Mouse (Mus musculus): Measurements from ENCODE around the gene Rcan2. TPM values are rescaled to one million over a fixed set of nuclear protein-coding genes. Genes with fewer than 3 reads are reported as not detected.

The Rcan2 gene
- polyA plus RNA-seq, 1 experiment from 2014 or later, result 3.2 TPM

- Histone ChIP-seq H3K4me1 (no peaks in the 10 kb centered on the region), H3K9ac (no peak overlapping the region), H3K36me3 (no peaks in the 10 kb centered on the region), H3K4me3 (no peak overlapping the region), H3K4me2 (replicated peaks) (no peak overlapping the region), H3K27me3 (no peaks in the 10 kb centered on the region), H3K27ac (no peak overlapping the region), H3K9me3 (no peaks in the 10 kb centered on the region)
- 77% methylated on average over 15 of the region's 15 CpGs for WGBS
- no peak for ATAC-seq (ENCODE audit: low FRiP score, low read depth)
These were observed 31.4 kb downstream of the Rcan2 start for GRCm38 (mm10) chr17:43832401-43833124.

GRCm38 (mm10) chr17:43840208-43840607, 39.1 kb downstream of the Rcan2 start:
- no peaks in the 10 kb centered on the region for H3K9me3 ChIP-seq
- H3K4me2 ChIP-seq (replicated peaks), result no peak overlapping the region
- 89% methylated on average over 9 of the region's 9 CpGs for whole genome bisulfite sequencing
- no peaks in the 10 kb centered on the region for H3K27me3 ChIP-seq
- no peak overlapping the region for H3K9ac ChIP-seq
- no peaks in the 10 kb centered on the region for H3K4me1 ChIP-seq
- ATAC-seq (ENCODE audit: low FRiP score, low read depth), result no peak
- no peak overlapping the region for H3K4me3 ChIP-seq
- H3K27ac ChIP-seq, result no peak overlapping the region
- no peaks in the 10 kb centered on the region for H3K36me3 ChIP-seq

DNA sequence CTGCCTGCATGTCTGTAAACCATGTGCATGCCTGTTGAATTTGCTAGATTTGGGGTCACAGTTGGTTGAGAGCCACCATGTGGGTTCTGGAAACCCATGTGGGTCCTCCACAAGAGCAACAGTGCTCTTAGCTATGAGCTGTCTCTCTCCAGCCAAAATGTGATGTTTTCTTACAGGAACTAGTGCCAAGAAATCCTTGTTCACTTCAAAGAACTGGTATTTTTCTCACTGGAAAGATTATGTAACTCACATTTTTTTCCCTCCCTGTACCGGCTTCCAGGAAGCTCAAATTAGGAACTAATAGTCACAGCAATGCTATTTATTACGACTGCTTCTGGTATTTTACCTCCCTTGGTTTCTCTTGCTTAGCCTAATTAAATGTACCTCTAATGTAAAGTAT, 45.6 kb downstream of the Rcan2 start:
- Histone ChIP-seq H3K4me3 (no peak overlapping the region), H3K4me2 (replicated peaks) (no peak overlapping the region), H3K9ac (no peak overlapping the region), H3K9me3 (no peaks in the 10 kb centered on the region), H3K27ac (no peak overlapping the region), H3K36me3 (no peaks in the 10 kb centered on the region), H3K27me3 (no peaks in the 10 kb centered on the region), H3K4me1 (no peaks in the 10 kb centered on the region)
- WGBS, result 40% methylated on average over 2 of the region's 2 CpGs
- no peak for ATAC-seq (ENCODE audit: low FRiP score, low read depth)

DNA sequence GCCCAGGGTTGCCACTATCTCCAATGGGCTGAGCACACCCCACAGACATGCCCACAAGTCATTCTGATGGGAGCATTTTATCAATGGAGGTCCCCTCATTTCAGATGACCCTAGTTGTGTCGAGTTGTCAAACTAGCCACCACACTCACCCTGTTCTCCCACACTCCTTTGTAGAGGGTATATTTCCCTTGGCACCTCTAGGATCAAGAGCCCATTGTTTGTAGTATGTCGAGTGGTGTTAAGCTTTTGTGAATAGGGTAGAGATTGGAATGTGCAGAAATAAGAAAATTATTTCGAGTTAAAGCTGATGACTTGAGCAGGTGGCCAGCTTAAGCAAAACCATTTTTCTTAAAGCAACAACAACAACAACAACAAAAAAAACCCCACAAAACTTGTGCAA, 47.8 kb downstream of the Rcan2 start:
- Histone ChIP-seq H3K36me3 (no peaks in the 10 kb centered on the region), H3K4me2 (replicated peaks) (no peak overlapping the region), H3K4me3 (no peak overlapping the region), H3K27me3 (no peaks in the 10 kb centered on the region), H3K9ac (no peak overlapping the region), H3K4me1 (no peaks in the 10 kb centered on the region), H3K27ac (no peak overlapping the region), H3K9me3 (no peaks in the 10 kb centered on the region)
- WGBS, result 70% methylated on average over 3 of the region's 3 CpGs
- no peak for ATAC-seq (ENCODE audit: low FRiP score, low read depth)

DNA sequence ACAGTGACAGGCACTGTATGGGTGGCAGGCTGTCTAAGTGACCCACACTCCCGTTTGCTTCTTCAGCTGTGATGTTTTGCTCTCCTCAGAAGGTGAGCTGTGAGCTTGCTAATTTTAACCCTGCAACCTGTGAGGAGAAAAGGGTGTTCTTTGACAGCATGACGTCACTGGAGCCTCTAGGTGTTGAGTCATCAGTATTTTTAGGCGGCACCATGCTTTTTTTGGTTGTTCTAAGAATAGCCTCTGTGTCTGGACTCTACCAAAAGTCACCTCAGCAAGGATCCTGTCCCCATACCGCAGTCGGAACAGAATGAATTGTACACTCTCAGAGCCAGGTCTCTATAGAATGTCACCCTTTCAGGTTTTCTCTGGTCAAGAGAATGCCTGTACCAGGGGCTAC, 54.0 kb downstream of the Rcan2 start:
- Histone ChIP-seq H3K4me2 (replicated peaks) (no peak overlapping the region), H3K9me3 (no peaks in the 10 kb centered on the region), H3K27me3 (no peaks in the 10 kb centered on the region), H3K27ac (no peak overlapping the region), H3K36me3 (no peaks in the 10 kb centered on the region), H3K9ac (no peak overlapping the region), H3K4me1 (no peaks in the 10 kb centered on the region), H3K4me3 (no peak overlapping the region)
- no peak for ATAC-seq (ENCODE audit: low FRiP score, low read depth)
- WGBS, result 78% methylated on average over 5 of the region's 5 CpGs

GRCm38 (mm10) chr17:43856081-43856480, 54.9 kb downstream of the Rcan2 start:
- H3K27ac ChIP-seq, result no peak overlapping the region

DNA sequence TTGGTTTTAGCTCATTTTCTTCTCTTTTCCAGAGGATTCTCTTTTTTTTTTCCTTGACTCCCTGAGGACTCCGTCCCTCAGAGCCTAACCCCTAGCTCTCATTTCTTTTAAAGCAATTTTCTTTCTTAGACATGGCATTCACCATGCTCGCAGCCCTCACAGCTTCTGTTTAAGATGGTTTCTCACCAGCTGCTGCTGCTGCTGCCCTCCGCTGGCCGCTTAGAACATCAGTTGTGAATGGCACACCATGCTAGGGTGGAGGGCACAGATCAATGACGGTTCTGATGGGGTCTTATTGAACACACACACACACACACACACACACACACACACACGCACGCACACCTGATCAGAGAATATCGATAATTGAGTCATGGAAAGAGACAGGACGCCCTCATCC, 67.7 kb downstream of the Rcan2 start:
- H3K4me3 ChIP-seq, result no peak overlapping the region
- no peaks in the 10 kb centered on the region for H3K4me1 ChIP-seq
- 86% methylated on average over 9 of the region's 9 CpGs for WGBS
- no peaks in the 10 kb centered on the region for H3K9me3 ChIP-seq
- no peak for ATAC-seq (ENCODE audit: low FRiP score, low read depth)
- no peak overlapping the region for H3K4me2 ChIP-seq (replicated peaks)
- H3K27me3 ChIP-seq, result no peaks in the 10 kb centered on the region
- H3K36me3 ChIP-seq, result no peaks in the 10 kb centered on the region
- no peak overlapping the region for H3K27ac ChIP-seq
- H3K9ac ChIP-seq, result no peak overlapping the region

More at GRCm38 (mm10) chr17:43856081-43856480, 54.9 kb downstream of the Rcan2 start:
- no peak overlapping the region for H3K4me3 ChIP-seq
- no peaks in the 10 kb centered on the region for H3K4me1 ChIP-seq
- no peak overlapping the region for H3K9ac ChIP-seq
- no peaks in the 10 kb centered on the region for H3K9me3 ChIP-seq
- no peaks in the 10 kb centered on the region for H3K27me3 ChIP-seq
- 41% methylated on average over 4 of the region's 4 CpGs for WGBS
- no peak overlapping the region for H3K4me2 ChIP-seq (replicated peaks)
- ATAC-seq (ENCODE audit: low FRiP score, low read depth), result no peak
- H3K36me3 ChIP-seq, result no peaks in the 10 kb centered on the region

- H3K27ac ChIP-seq, result no peak overlapping the region
- H3K4me2 ChIP-seq (replicated peaks), result no peak overlapping the region
- no peaks in the 10 kb centered on the region for H3K4me1 ChIP-seq
- no peak for ATAC-seq (ENCODE audit: low FRiP score, low read depth)
- no peaks in the 10 kb centered on the region for H3K36me3 ChIP-seq
- no peak overlapping the region for H3K9ac ChIP-seq
- H3K27me3 ChIP-seq, result no peaks in the 10 kb centered on the region
- no peaks in the 10 kb centered on the region for H3K9me3 ChIP-seq
- WGBS, result 14% methylated on average over 5 of the region's 5 CpGs
- H3K4me3 ChIP-seq, result no peak overlapping the region
These were observed 68.5 kb downstream of the Rcan2 start for GRCm38 (mm10) chr17:43869677-43870076.

DNA sequence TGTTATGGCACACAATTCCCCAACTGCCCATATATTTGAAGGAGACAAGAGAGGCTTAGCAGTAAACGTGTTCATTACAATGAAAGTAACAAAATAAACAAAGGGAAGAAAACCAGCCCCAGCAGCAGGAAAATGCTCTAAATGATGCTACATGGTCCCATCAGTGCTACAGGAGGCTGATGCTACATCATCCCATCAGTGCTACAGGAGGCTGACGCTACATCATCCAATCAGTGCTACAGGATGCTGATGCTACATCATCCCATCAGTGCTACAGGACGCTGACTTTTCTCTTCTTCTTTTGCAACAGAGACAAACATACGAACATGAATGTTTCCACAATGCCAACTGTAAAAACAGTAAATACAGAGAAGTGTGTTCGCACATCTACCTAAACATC, 73.3 kb downstream of the Rcan2 start:
- Histone ChIP-seq H3K36me3 (no peaks in the 10 kb centered on the region), H3K27me3 (no peaks in the 10 kb centered on the region), H3K4me2 (replicated peaks) (no peak overlapping the region), H3K27ac (no peak overlapping the region), H3K9ac (no peak overlapping the region), H3K4me3 (no peak overlapping the region), H3K9me3 (no peaks in the 10 kb centered on the region), H3K4me1 (no peaks in the 10 kb centered on the region)
- no peak for ATAC-seq (ENCODE audit: low FRiP score, low read depth)
- 79% methylated on average over 5 of the region's 5 CpGs for WGBS

- Histone ChIP-seq H3K9me3 (no peaks in the 10 kb centered on the region), H3K27ac (no peak overlapping the region), H3K4me1 (no peaks in the 10 kb centered on the region), H3K36me3 (no peaks in the 10 kb centered on the region), H3K4me2 (replicated peaks) (no peak overlapping the region), H3K4me3 (no peak overlapping the region), H3K27me3 (no peaks in the 10 kb centered on the region), H3K9ac (no peak overlapping the region)
- 41% methylated on average over 2 of the region's 2 CpGs for WGBS
- ATAC-seq (ENCODE audit: low FRiP score, low read depth), result no peak
These were observed 76.3 kb downstream of the Rcan2 start for GRCm38 (mm10) chr17:43877425-43877824.

- WGBS, result 8% methylated on average over 1 of the region's 1 CpGs
These were observed 81.9 kb downstream of the Rcan2 start for GRCm38 (mm10) chr17:43883016-43883415.

GRCm38 (mm10) chr17:43886262-43886661, 85.1 kb downstream of the Rcan2 start:
- H3K27me3 ChIP-seq, result no peaks in the 10 kb centered on the region; the same call in 1 of the 2 replicates
- H3K4me3 ChIP-seq, result no peak overlapping the region
- no peaks in the 10 kb centered on the region for H3K9me3 ChIP-seq
- no peak overlapping the region for H3K4me2 ChIP-seq (replicated peaks)
- no peaks in the 10 kb centered on the region for H3K36me3 ChIP-seq
- WGBS, result 50% methylated on average over 7 of the region's 7 CpGs
- no peak overlapping the region for H3K27ac ChIP-seq
- H3K9ac ChIP-seq, result no peak overlapping the region
- H3K4me1 ChIP-seq, result 0 out of 2 replicates have a peak, but pooled peaks cover 3% of the 10 kb centered on the region
- no peak for ATAC-seq (ENCODE audit: low FRiP score, low read depth)

More at GRCm38 (mm10) chr17:43883016-43883415, 81.9 kb downstream of the Rcan2 start:
- Histone ChIP-seq H3K9me3 (no peaks in the 10 kb centered on the region), H3K27me3 (no peaks in the 10 kb centered on the region; the same call in 1 of the 2 replicates), H3K4me3 (no peak overlapping the region), H3K9ac (no peak overlapping the region), H3K4me1 (0 out of 2 replicates have a peak, but pooled peaks cover 3% of the 10 kb centered on the region), H3K27ac (no peak overlapping the region), H3K4me2 (replicated peaks) (no peak overlapping the region), H3K36me3 (no peaks in the 10 kb centered on the region)
- no peak for ATAC-seq (ENCODE audit: low FRiP score, low read depth)

DNA sequence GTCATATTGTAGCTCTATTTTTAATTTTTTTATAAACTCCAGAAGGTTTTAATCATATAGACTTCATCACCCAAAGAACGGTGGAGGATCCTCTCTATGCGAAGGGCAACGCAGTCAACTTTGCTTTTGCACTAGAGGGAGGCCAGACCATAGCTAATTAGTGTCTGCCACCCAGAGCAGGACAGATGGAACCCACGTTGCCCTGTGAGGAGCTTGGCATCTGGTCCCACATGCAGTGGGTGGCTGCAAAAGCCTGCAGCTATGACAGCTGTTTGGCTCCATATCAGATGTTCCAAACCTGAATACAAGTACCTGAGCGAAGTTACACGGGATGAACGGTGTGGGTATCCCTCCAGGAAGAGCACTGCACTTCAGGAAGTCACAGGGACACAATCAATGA, 86.8 kb downstream of the Rcan2 start:
- Histone ChIP-seq H3K27me3 (no peaks in the 10 kb centered on the region; the same call in 1 of the 2 replicates), H3K9ac (no peak overlapping the region), H3K4me3 (no peak overlapping the region), H3K27ac (no peak overlapping the region), H3K36me3 (no peaks in the 10 kb centered on the region), H3K9me3 (no peaks in the 10 kb centered on the region), H3K4me2 (replicated peaks) (no peak overlapping the region), H3K4me1 (0 out of 2 replicates have a peak, but pooled peaks cover 3% of the 10 kb centered on the region)
- no peak for ATAC-seq (ENCODE audit: low FRiP score, low read depth)
- WGBS, result 81% methylated on average over 7 of the region's 7 CpGs
